Mouse (Mus musculus) brain, embryonic 14.5 days (tissue): ENCODE measurements at regions not wholly inside any gene's neighbourhood (a gene's known extent, or its start where the extent isn't known, plus 50 kb on each side); places are given as distances from the start of the nearest gene placed in this dataset.

Source experiments
- DNase-seq: peaks from one replicate; pipeline ENCODE4 v3.0.0-alpha.2; 2011; ENCODE audit warnings: low read depth
- CTCF ChIP-seq: fragments of 200-500 bp; IDR thresholded peaks from 2 replicates; pipeline ENCODE4 v1.5.1; 2012; ENCODE audit warnings: inconsistent platforms, mild to moderate bottlenecking, moderate library complexity, borderline replicate concordance; ENCODE audit not compliant: insufficient read depth, insufficient read length; ENCODE audit errors: extremely low read depth
- POLR2A ChIP-seq: fragments of 200-500 bp; IDR thresholded peaks from 2 replicates; pipeline ENCODE4 v1.6.1; 2012; ENCODE audit warnings: mild to moderate bottlenecking, inconsistent platforms, borderline replicate concordance; ENCODE audit not compliant: poor library complexity, insufficient read depth, insufficient read length, severe bottlenecking; ENCODE audit errors: extremely low read depth

GRCm38 (mm10) chr4:35417866-35418265 lies 191.9 kb upstream of the C9orf72 start:
- peak; percentile 64 for TF ChIP-seq CTCF
- TF ChIP-seq POLR2A: no peak
- DNase-seq: peak; percentile 76

GRCm38 (mm10) chr4:35413488-35413887 lies 187.5 kb upstream of the C9orf72 start:
- DNase-seq: peak; percentile 47
- TF ChIP-seq CTCF: no peak
- TF ChIP-seq POLR2A: no peak

- peak; percentile 62 for DNase-seq
- no peak for TF ChIP-seq POLR2A
- no peak for TF ChIP-seq CTCF
Observed at GRCm38 (mm10) chr4:35405301-35406006, 179.5 kb upstream of the C9orf72 start.

- TF ChIP-seq CTCF (no peak), POLR2A (no peak)
Observed at GRCm38 (mm10) chr4:35404068-35404467, 178.1 kb upstream of the C9orf72 start.

GRCm38 (mm10) chr4:35403594-35403993 lies 177.6 kb upstream of the C9orf72 start:
- DNase-seq: no peak
- TF ChIP-seq POLR2A: no peak
- no peak for TF ChIP-seq CTCF

More at GRCm38 (mm10) chr4:35404068-35404467, 178.1 kb upstream of the C9orf72 start:
- DNase-seq: no peak

GRCm38 (mm10) chr4:35402376-35403133 lies 176.6 kb upstream of the C9orf72 start:
- DNase-seq: peak; percentile 69
- TF ChIP-seq POLR2A (no peak), CTCF (no peak)

GRCm38 (mm10) chr4:35401783-35402182 lies 175.8 kb upstream of the C9orf72 start:
- TF ChIP-seq CTCF (no peak), POLR2A (no peak)
- no peak for DNase-seq

GRCm38 (mm10) chr4:35400511-35400910 lies 174.5 kb upstream of the C9orf72 start:
- peak; percentile 59 for DNase-seq

GRCm38 (mm10) chr4:35395583-35395877 lies 169.6 kb upstream of the C9orf72 start:
- no peak for DNase-seq
- TF ChIP-seq CTCF (no peak), POLR2A (no peak)

More at GRCm38 (mm10) chr4:35400511-35400910, 174.5 kb upstream of the C9orf72 start:
- no peak for TF ChIP-seq POLR2A
- no peak for TF ChIP-seq CTCF

GRCm38 (mm10) chr4:35394821-35395582 lies 169.0 kb upstream of the C9orf72 start:
- TF ChIP-seq POLR2A: no peak
- TF ChIP-seq CTCF: no peak
- DNase-seq: peak; percentile 64

- TF ChIP-seq POLR2A: no peak
- TF ChIP-seq CTCF: no peak
- DNase-seq: peak; percentile 65
Observed at GRCm38 (mm10) chr4:35375791-35376190, 149.8 kb upstream of the C9orf72 start.

- DNase-seq: peak; percentile 55
Observed at GRCm38 (mm10) chr4:35373213-35373860, 147.4 kb upstream of the C9orf72 start.

More at GRCm38 (mm10) chr4:35373213-35373860, 147.4 kb upstream of the C9orf72 start:
- TF ChIP-seq POLR2A: no peak
- no peak for TF ChIP-seq CTCF
